ENCODE assay signal across 20 mouse cellular contexts in genomic region chr13:102984550-102984949, GRCm38 (mm10).
DNase-seq lines count a peak whose midpoint lies in the region; ATAC-seq and TF ChIP-seq lines count a peak whose summit lies in the region.
"Had no signal": no experiment of that assay in that cellular context is flagged by ENCODE, and none has a peak within 500 bp of the region (broad histone marks: within the 10 kb centered on the region; RNA-seq: fewer than 3 reads in every experiment).

No protein-coding gene starts in this region.

- H3K4me3 ChIP-seq in heart, embryonic 13.5 days = no peak overlapping the region
- H3K4me3 ChIP-seq in heart, embryonic 11.5 days (ENCODE audit: low read depth, low read length) = no peak overlapping the region
- no peak overlapping the region for H3K4me3 ChIP-seq in liver, postnatal 0 days (ENCODE audit: low read depth, low read length)
- no peak overlapping the region for H3K4me3 ChIP-seq in liver, embryonic 11.5 days (ENCODE audit: low read depth, low read length)
- H3K4me3 ChIP-seq: embryonic facial prominence, embryonic 15.5 days; hindbrain, embryonic 10.5 days; limb, embryonic 12.5 days; liver, embryonic 13.5 days; midbrain, embryonic 13.5 days; myocyte had no signal

- no peak overlapping the region for H3K9ac ChIP-seq in heart, embryonic 13.5 days
- no peak overlapping the region for H3K9ac ChIP-seq in heart, embryonic 11.5 days (ENCODE audit: low read depth, low read length)
- no peak overlapping the region for H3K9ac ChIP-seq in liver, postnatal 0 days (replicated peaks)
- no peak overlapping the region for H3K9ac ChIP-seq in liver, embryonic 11.5 days (ENCODE audit: low read depth, low read length)
- H3K9ac ChIP-seq: embryonic facial prominence, embryonic 15.5 days; limb, embryonic 12.5 days; liver, embryonic 13.5 days; midbrain, embryonic 13.5 days had no signal

- no peak for TF ChIP-seq EP300 in liver, postnatal 0 days (IDR thresholded peaks at IDR 0.05; ENCODE audit: low read depth)

- H3K9me3 ChIP-seq in heart, embryonic 13.5 days = peaks cover 6% of the 10 kb centered on the region; the same call in 1 of the 2 replicates
- no peaks in the 10 kb centered on the region for H3K9me3 ChIP-seq in heart, embryonic 11.5 days (replicated peaks; ENCODE audit: control insufficient read depth, low read length)
- H3K9me3 ChIP-seq in liver, postnatal 0 days (ENCODE audit: low read length) = no peaks in the 10 kb centered on the region
- H3K9me3 ChIP-seq in liver, embryonic 11.5 days (ENCODE audit: control insufficient read depth, low read length) = no peaks in the 10 kb centered on the region
- H3K9me3 ChIP-seq: embryonic facial prominence, embryonic 15.5 days; midbrain, embryonic 13.5 days had no signal

- peak; percentile 13; the same call in 1 of the 2 replicates for TF ChIP-seq CTCF in liver, postnatal 0 days (IDR thresholded peaks at IDR 0.05; ENCODE audit: low read depth)

- H3K4me1 ChIP-seq in heart, embryonic 13.5 days = peaks cover 32% of the 10 kb centered on the region
- peaks cover 3% of the 10 kb centered on the region; the same call in 1 of the 2 replicates for H3K4me1 ChIP-seq in heart, embryonic 11.5 days (ENCODE audit: control insufficient read depth, insufficient read depth, low read length)
- H3K4me1 ChIP-seq in liver, postnatal 0 days (ENCODE audit: insufficient read depth) = no peaks in the 10 kb centered on the region
- H3K4me1 ChIP-seq in liver, embryonic 11.5 days (replicated peaks; ENCODE audit: control insufficient read depth, insufficient read depth, low read length) = no peaks in the 10 kb centered on the region
- H3K4me1 ChIP-seq: embryonic facial prominence, embryonic 15.5 days; liver, embryonic 13.5 days had no signal

- no peak for ATAC-seq in heart, embryonic 13.5 days (ENCODE audit: extremely low read depth, insufficient number of reproducible peaks, low FRiP score, low TSS enrichment)
- no peak for ATAC-seq in heart, embryonic 11.5 days (replicated peaks; ENCODE audit: insufficient number of reproducible peaks, low FRiP score, low TSS enrichment)
- ATAC-seq in liver, postnatal 0 days = no peak
- no peak for ATAC-seq in liver, embryonic 11.5 days (replicated peaks; ENCODE audit: low FRiP score)
- ATAC-seq: hindbrain, postnatal 0 days; midbrain, embryonic 13.5 days had no signal

- peaks cover 6% of the 10 kb centered on the region; the same call in 1 of the 2 replicates for H3K36me3 ChIP-seq in heart, embryonic 13.5 days
- no peaks in the 10 kb centered on the region for H3K36me3 ChIP-seq in heart, embryonic 11.5 days (ENCODE audit: control insufficient read depth, insufficient read depth, low read length)
- no peaks in the 10 kb centered on the region for H3K36me3 ChIP-seq in liver, postnatal 0 days (replicated peaks; ENCODE audit: insufficient read depth, low read length)
- no peaks in the 10 kb centered on the region for H3K36me3 ChIP-seq in liver, embryonic 11.5 days (ENCODE audit: control insufficient read depth, insufficient read depth, low read length)
- H3K36me3 ChIP-seq: embryonic facial prominence, embryonic 15.5 days; G1E; hindbrain, embryonic 10.5 days; limb, embryonic 12.5 days; liver, embryonic 13.5 days; midbrain, embryonic 13.5 days had no signal

- H3K27ac ChIP-seq in heart, embryonic 13.5 days (replicated peaks) = peak overlapping the region; percentile 46
- no peak overlapping the region for H3K27ac ChIP-seq in heart, embryonic 11.5 days (ENCODE audit: low read depth, low read length)
- no peak overlapping the region for H3K27ac ChIP-seq in liver, postnatal 0 days (ENCODE audit: low read depth)
- no peak overlapping the region for H3K27ac ChIP-seq in liver, embryonic 11.5 days (ENCODE audit: low read depth, low read length)
- H3K27ac ChIP-seq: embryonic facial prominence, embryonic 15.5 days; hindbrain, embryonic 10.5 days; hindbrain, postnatal 0 days; limb, embryonic 12.5 days; liver, embryonic 13.5 days; midbrain, embryonic 13.5 days had no signal

- no peaks in the 10 kb centered on the region for H3K27me3 ChIP-seq in heart, embryonic 13.5 days (replicated peaks)
- no peaks in the 10 kb centered on the region for H3K27me3 ChIP-seq in heart, embryonic 11.5 days (ENCODE audit: control insufficient read depth, insufficient read depth, low read length)
- no peaks in the 10 kb centered on the region for H3K27me3 ChIP-seq in liver, postnatal 0 days (ENCODE audit: insufficient read depth, low read length)
- H3K27me3 ChIP-seq in liver, embryonic 11.5 days (replicated peaks; ENCODE audit: control insufficient read depth, insufficient read depth, low read length) = no peaks in the 10 kb centered on the region
- H3K27me3 ChIP-seq: embryonic facial prominence, embryonic 15.5 days; liver, embryonic 13.5 days; midbrain, embryonic 13.5 days had no signal

- WGBS in heart, embryonic 13.5 days = 88% methylated on average over 4 of the region's 4 CpGs
- WGBS in heart, embryonic 11.5 days (ENCODE audit: insufficient replicate concordance) = 85% methylated on average over 4 of the region's 4 CpGs
- 87% methylated on average over 4 of the region's 4 CpGs for WGBS in liver, postnatal 0 days (ENCODE audit: insufficient replicate concordance)
- WGBS in liver, embryonic 11.5 days = 86% methylated on average over 4 of the region's 4 CpGs

- DNase-seq in liver, postnatal 0 days = no peak
- no peak for DNase-seq in liver, embryonic 11.5 days (ENCODE audit: low spot score)
- DNase-seq in 416B (ENCODE audit: low read depth) (peak; percentile 14), ES-CJ7 (ENCODE audit: low read depth, low spot score) (peak; percentile 11)
- DNase-seq in embryo, embryonic 10 days (ENCODE audit: low spot score) = no peak
- DNase-seq: cerebellum, adult 18-20 months; cerebellum, postnatal 25 days; kidney, adult 8-10 months; kidney, postnatal 14 days; layer of hippocampus, adult 9-11 months; liver, embryonic 13.5 days had no signal

- no peak overlapping the region for H3K4me2 ChIP-seq in heart, embryonic 13.5 days
- H3K4me2 ChIP-seq in heart, embryonic 11.5 days = no peak overlapping the region
- no peak overlapping the region for H3K4me2 ChIP-seq in liver, postnatal 0 days (ENCODE audit: low read depth, low read length)
- no peak overlapping the region for H3K4me2 ChIP-seq in liver, embryonic 11.5 days
- H3K4me2 ChIP-seq: embryonic facial prominence, embryonic 15.5 days; limb, embryonic 12.5 days; liver, embryonic 13.5 days; midbrain, embryonic 13.5 days had no signal

Comparison
In these comparisons a context has a peak if more than half of its experiments do, and no peak if none do; other contexts are left out.
1. DNase-seq: peak in 416B (single experiment) and ES-CJ7 (single experiment); none in liver, postnatal 0 days (single experiment), liver, embryonic 11.5 days (single experiment) and embryo, embryonic 10 days (single experiment).